Mouse (Mus musculus) G1E (cell line): ENCODE measurements around the gene Cd300ld3.

Experiments used
- CTCF ChIP-seq: IDR thresholded peaks from 2 replicates; pipeline ENCODE4 v1.5.1; 2012; ENCODE audit warnings: low read depth, low read length, inconsistent platforms, mixed read lengths
- GATA1 ChIP-seq: IDR thresholded peaks from 2 replicates; pipeline ENCODE4 v1.6.1; 2012; ENCODE audit warnings: borderline replicate concordance, low read length, inconsistent platforms, mixed read lengths
- TAL1 ChIP-seq: conservative IDR thresholded peaks from 2 replicates; pipeline ENCODE4 v1.6.1; 2012; ENCODE audit warnings: low read depth, low read length, inconsistent platforms, mixed read lengths

- no peak for TF ChIP-seq CTCF
- TF ChIP-seq TAL1 = no peak
- TF ChIP-seq GATA1 = no peak
Observed at GRCm38 (mm10) chr11:115086213-115086612, 38.0 kb upstream of the Cd300ld3 start.
